In the genomic region with DNA sequence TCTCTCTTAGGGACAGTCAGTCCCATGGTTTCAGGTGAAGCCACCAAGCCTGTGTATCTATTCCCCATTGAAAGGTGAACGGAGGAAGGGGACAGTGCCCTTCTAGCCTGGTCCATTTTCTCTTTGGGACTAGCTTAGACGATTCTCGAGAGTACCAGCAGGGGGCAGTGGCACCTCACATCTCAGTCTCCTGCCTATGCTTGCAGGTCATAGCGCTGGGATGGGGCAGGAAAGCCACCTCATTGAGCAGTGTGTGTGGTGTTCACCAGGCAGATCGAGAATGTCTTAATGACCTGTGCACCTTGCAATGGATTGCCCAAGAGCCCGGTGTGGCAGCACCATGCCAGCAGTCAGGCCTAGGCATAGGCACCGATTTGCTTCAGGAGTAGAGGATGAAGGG, we compare ENCODE assay signal across 9 mouse cellular contexts.
DNase-seq lines count a peak whose midpoint lies in the region; ATAC-seq lines count a peak whose summit lies in the region.
"Had no signal": no experiment of that assay in that cellular context is flagged by ENCODE, and none has a peak within 500 bp of the region (broad histone marks: within the 10 kb centered on the region; RNA-seq: fewer than 3 reads in every experiment).

No protein-coding gene starts in this region.

- no peaks in the 10 kb centered on the region for H3K36me3 ChIP-seq in heart, embryonic 11.5 days (ENCODE audit: control insufficient read depth, insufficient read depth, low read length)
- H3K36me3 ChIP-seq in limb, embryonic 13.5 days, result no peaks in the 10 kb centered on the region
- no peaks in the 10 kb centered on the region for H3K36me3 ChIP-seq in midbrain, embryonic 15.5 days (replicated peaks)

- H3K4me1 ChIP-seq in heart, embryonic 11.5 days (ENCODE audit: control insufficient read depth, insufficient read depth, low read length), result peaks cover 3% of the 10 kb centered on the region; the same call in 1 of the 2 replicates
- H3K4me1 ChIP-seq in limb, embryonic 13.5 days, result peaks cover 17% of the 10 kb centered on the region
- peaks cover 2% of the 10 kb centered on the region; the same call in 1 of the 2 replicates for H3K4me1 ChIP-seq in midbrain, embryonic 15.5 days

- peak; percentile 52 to 82 for DNase-seq in heart, adult 18-20 months
- peak; percentile 50 for DNase-seq in gastrocnemius, postnatal 14 days
- DNase-seq in kidney, adult 9 months, result peak; percentile 65
- DNase-seq in spleen, postnatal 10 days (ENCODE audit: low spot score in 2 of 2), result peak; percentile 45 to 74

- no peak overlapping the region for H3K9ac ChIP-seq in heart, embryonic 11.5 days (ENCODE audit: low read depth, low read length)
- H3K9ac ChIP-seq in limb, embryonic 13.5 days, result no peak overlapping the region
- no peak overlapping the region for H3K9ac ChIP-seq in midbrain, embryonic 15.5 days

- intact Hi-C loops in gastrocnemius, postnatal 14 days (cut with DNase I; ENCODE audit: low total_unique reads), result no loop called here

- 0 out of 2 replicates have a peak, but pooled peaks cover 5% of the 10 kb centered on the region for H3K27me3 ChIP-seq in heart, embryonic 11.5 days (ENCODE audit: control insufficient read depth, insufficient read depth, low read length)
- peaks cover 53% of the 10 kb centered on the region for H3K27me3 ChIP-seq in limb, embryonic 13.5 days
- H3K27me3 ChIP-seq in midbrain, embryonic 15.5 days (replicated peaks), result peaks cover 5% of the 10 kb centered on the region; the same call in 1 of the 2 replicates

- no peak for ATAC-seq in heart, embryonic 11.5 days (replicated peaks; ENCODE audit: insufficient number of reproducible peaks, low FRiP score, low TSS enrichment)
- peak; percentile 64 for ATAC-seq in common myeloid progenitor, adult 5-6 weeks (replicated peaks; ENCODE audit: low read depth, poor library complexity, severe bottlenecking)
- ATAC-seq in limb, embryonic 13.5 days (ENCODE audit: low FRiP score, low read depth), result peak; percentile 32; the same call in 1 of the 2 replicates
- ATAC-seq in midbrain, embryonic 15.5 days (replicated peaks), result peak; percentile 76

- no peaks in the 10 kb centered on the region for H3K9me3 ChIP-seq in heart, embryonic 11.5 days (replicated peaks; ENCODE audit: control insufficient read depth, low read length)
- H3K9me3 ChIP-seq in limb, embryonic 13.5 days, result no peaks in the 10 kb centered on the region
- no peaks in the 10 kb centered on the region for H3K9me3 ChIP-seq in midbrain, embryonic 15.5 days

- WGBS in heart, embryonic 11.5 days (ENCODE audit: insufficient replicate concordance), result 30% methylated on average over 7 of the region's 7 CpGs
- 19% methylated on average over 7 of the region's 7 CpGs for WGBS in limb, embryonic 13.5 days
- WGBS in midbrain, embryonic 15.5 days, result 20% methylated on average over 7 of the region's 7 CpGs

- H3K4me2 ChIP-seq in heart, embryonic 11.5 days, result no peak overlapping the region
- H3K4me2 ChIP-seq in limb, embryonic 13.5 days (replicated peaks), result no peak overlapping the region
- H3K4me2 ChIP-seq in midbrain, embryonic 15.5 days, result no peak overlapping the region

- no peak overlapping the region for H3K27ac ChIP-seq in heart, embryonic 11.5 days (ENCODE audit: low read depth, low read length)
- H3K27ac ChIP-seq in limb, embryonic 13.5 days, result no peak overlapping the region
- H3K27ac ChIP-seq in midbrain, embryonic 15.5 days, result no peak overlapping the region

- no peak overlapping the region for H3K4me3 ChIP-seq in heart, embryonic 11.5 days (ENCODE audit: low read depth, low read length)
- H3K4me3 ChIP-seq in limb, embryonic 13.5 days, result no peak overlapping the region
- no peak overlapping the region for H3K4me3 ChIP-seq in midbrain, embryonic 15.5 days
- H3K4me3 ChIP-seq: myocyte had no signal
